In genomic region chr8:36394487-36394886, GRCm38 (mm10) we compare ENCODE assay signal across 21 mouse cellular contexts.
DNase-seq lines count a peak whose midpoint lies in the region; ATAC-seq and TF ChIP-seq lines count a peak whose summit lies in the region.
"Had no signal": no experiment of that assay in that cellular context is flagged by ENCODE, and none has a peak within 500 bp of the region (broad histone marks: within the 10 kb centered on the region; RNA-seq: fewer than 3 reads in every experiment).

No protein-coding gene starts in this region.

- peak overlapping the region; percentile 9 to 21; a peak in 2 of 4 replicates for H3K27ac ChIP-seq in heart, embryonic 14.5 days (replicated peaks in 1 of 2; ENCODE audit: control insufficient read depth in 1 of 2, insufficient read depth in 1 of 2, low read depth in 2 of 2, low read length in 2 of 2)
- peak overlapping the region; percentile 5; the same call in 1 of the 2 replicates for H3K27ac ChIP-seq in lung, embryonic 15.5 days
- H3K27ac ChIP-seq in intestine, embryonic 16.5 days (ENCODE audit: low read length) = no peak overlapping the region
- H3K27ac ChIP-seq in intestine, postnatal 0 days (ENCODE audit: low read depth, low read length) = no peak overlapping the region
- H3K27ac ChIP-seq: hindbrain, postnatal 0 days; limb, embryonic 15.5 days; midbrain, embryonic 10.5 days; neural tube, embryonic 15.5 days had no signal

- WGBS in lung, adult 2 months = 59% methylated on average over 9 of the region's 9 CpGs
- 21% methylated on average over 9 of the region's 9 CpGs for WGBS in heart, embryonic 14.5 days
- 46% methylated on average over 9 of the region's 9 CpGs for WGBS in lung, embryonic 15.5 days
- 75% methylated on average over 9 of the region's 9 CpGs for WGBS in intestine, embryonic 16.5 days
- 74% methylated on average over 9 of the region's 9 CpGs for WGBS in intestine, postnatal 0 days

- no peak for TF ChIP-seq CTCF in lung, adult 2 months (IDR thresholded peaks at IDR 0.05; ENCODE audit: insufficient read depth, low read length)
- TF ChIP-seq CTCF in intestine, postnatal 0 days (IDR thresholded peaks at IDR 0.05; ENCODE audit: low read depth) = no peak

- H3K4me3 ChIP-seq in lung, adult 2 months (replicated peaks; ENCODE audit: extremely low read depth, low read depth, low read length) = no peak overlapping the region
- no peak overlapping the region for H3K4me3 ChIP-seq in heart, embryonic 14.5 days (ENCODE audit: control insufficient read depth in 1 of 2, insufficient read depth in 1 of 2, low read depth in 1 of 2, low read length in 2 of 2)
- H3K4me3 ChIP-seq in lung, embryonic 15.5 days = no peak overlapping the region
- no peak overlapping the region for H3K4me3 ChIP-seq in intestine, embryonic 16.5 days (ENCODE audit: low read length)
- no peak overlapping the region for H3K4me3 ChIP-seq in intestine, postnatal 0 days (ENCODE audit: low read depth, low read length)
- H3K4me3 ChIP-seq: limb, embryonic 15.5 days; midbrain, embryonic 10.5 days; neural tube, embryonic 15.5 days had no signal

- no peaks in the 10 kb centered on the region for H3K9me3 ChIP-seq in heart, embryonic 14.5 days (ENCODE audit: control insufficient read depth, low read length)
- H3K9me3 ChIP-seq in lung, embryonic 15.5 days = no peaks in the 10 kb centered on the region
- H3K9me3 ChIP-seq in intestine, embryonic 16.5 days (ENCODE audit: control insufficient read depth, low read length) = no peaks in the 10 kb centered on the region
- H3K9me3 ChIP-seq in intestine, postnatal 0 days (ENCODE audit: control insufficient read depth) = no peaks in the 10 kb centered on the region
- H3K9me3 ChIP-seq: limb, embryonic 15.5 days; midbrain, embryonic 10.5 days; neural tube, embryonic 15.5 days had no signal

- no peaks in the 10 kb centered on the region for H3K36me3 ChIP-seq in heart, embryonic 14.5 days (ENCODE audit: control insufficient read depth, insufficient read depth, low read length)
- no peaks in the 10 kb centered on the region for H3K36me3 ChIP-seq in lung, embryonic 15.5 days
- no peaks in the 10 kb centered on the region for H3K36me3 ChIP-seq in intestine, embryonic 16.5 days (ENCODE audit: control insufficient read depth, insufficient read depth, low read length)
- H3K36me3 ChIP-seq in intestine, postnatal 0 days (ENCODE audit: control insufficient read depth, insufficient read depth) = no peaks in the 10 kb centered on the region
- H3K36me3 ChIP-seq: limb, embryonic 15.5 days; midbrain, embryonic 10.5 days; neural tube, embryonic 15.5 days had no signal

- no peaks in the 10 kb centered on the region for H3K4me1 ChIP-seq in lung, adult 2 months (ENCODE audit: control insufficient read depth, insufficient read depth, low read length)
- H3K4me1 ChIP-seq in heart, embryonic 14.5 days (ENCODE audit: control insufficient read depth in 2 of 2, insufficient read depth in 2 of 2, low read length in 2 of 2) = peaks cover 9 to 13% of the 10 kb centered on the region in 2 experiments
- H3K4me1 ChIP-seq in lung, embryonic 15.5 days = no peaks in the 10 kb centered on the region
- no peaks in the 10 kb centered on the region for H3K4me1 ChIP-seq in intestine, embryonic 16.5 days (ENCODE audit: control insufficient read depth, insufficient read depth, low read length)
- H3K4me1 ChIP-seq in intestine, postnatal 0 days (replicated peaks; ENCODE audit: control insufficient read depth, insufficient read depth, low read length) = no peaks in the 10 kb centered on the region
- H3K4me1 ChIP-seq: limb, embryonic 15.5 days; midbrain, embryonic 10.5 days; neural tube, embryonic 15.5 days had no signal

- H3K9ac ChIP-seq in heart, embryonic 14.5 days (ENCODE audit: low read length) = no peak overlapping the region
- no peak overlapping the region for H3K9ac ChIP-seq in lung, embryonic 15.5 days
- no peak overlapping the region for H3K9ac ChIP-seq in intestine, embryonic 16.5 days (ENCODE audit: low read depth, low read length)
- no peak overlapping the region for H3K9ac ChIP-seq in intestine, postnatal 0 days (ENCODE audit: low read depth, low read length)
- H3K9ac ChIP-seq: limb, embryonic 15.5 days; neural tube, embryonic 15.5 days had no signal

- peak; percentile 72; the same call in 1 of the 2 replicates for ATAC-seq in heart, embryonic 14.5 days (ENCODE audit: insufficient number of reproducible peaks, insufficient read depth, low FRiP score, low read depth)
- peak; percentile 64 for ATAC-seq in lung, embryonic 15.5 days (ENCODE audit: borderline replicate concordance, extremely low read depth, low FRiP score, low TSS enrichment)
- no peak for ATAC-seq in intestine, embryonic 16.5 days
- no peak for ATAC-seq in intestine, postnatal 0 days
- ATAC-seq: forebrain, embryonic 14.5 days; hindbrain, postnatal 0 days had no signal

- no peaks in the 10 kb centered on the region for H3K27me3 ChIP-seq in heart, embryonic 14.5 days (ENCODE audit: control insufficient read depth, insufficient read depth, low read length)
- H3K27me3 ChIP-seq in lung, embryonic 15.5 days = no peaks in the 10 kb centered on the region
- H3K27me3 ChIP-seq in intestine, embryonic 16.5 days (replicated peaks; ENCODE audit: control insufficient read depth, insufficient read depth, low read length) = no peaks in the 10 kb centered on the region
- H3K27me3 ChIP-seq in intestine, postnatal 0 days (replicated peaks; ENCODE audit: control insufficient read depth, insufficient read depth, low read length) = no peaks in the 10 kb centered on the region
- H3K27me3 ChIP-seq: CH12.LX; limb, embryonic 15.5 days; neural tube, embryonic 15.5 days had no signal

- peak; percentile 5 to 7 for DNase-seq in lung, adult 18-20 months
- DNase-seq in lung, adult 2 months = no peak
- DNase-seq in c-Kit-positive CD71-negative TER-119-negative erythroid progenitor cells, embryonic 14.5 days (ENCODE audit: low read depth) = peak; percentile 0
- no peak for DNase-seq in gastrocnemius, postnatal 36 days
- DNase-seq: adrenal gland, adult 2 months; cerebellum, postnatal 14 days; kidney, adult 2 months; kidney, postnatal 14 days; layer of hippocampus, adult 9-11 months; right cerebral cortex, adult 18-20 months; thymus, adult 18-20 months had no signal

- intact Hi-C loops in gastrocnemius, postnatal 36 days (cut with DNase I) = no loop called here

- TF ChIP-seq POLR2A in lung, adult 2 months (IDR thresholded peaks at IDR 0.05; ENCODE audit: borderline replicate concordance, extremely low read depth, low read depth, low read length) = no peak

- peak overlapping the region; percentile 29 for H3K4me2 ChIP-seq in heart, embryonic 14.5 days (ENCODE audit: low read length)
- no peak overlapping the region for H3K4me2 ChIP-seq in lung, embryonic 15.5 days
- no peak overlapping the region for H3K4me2 ChIP-seq in intestine, embryonic 16.5 days (ENCODE audit: low read depth, low read length)
- no peak overlapping the region for H3K4me2 ChIP-seq in intestine, postnatal 0 days (replicated peaks; ENCODE audit: low read depth)
- H3K4me2 ChIP-seq: limb, embryonic 15.5 days; neural tube, embryonic 15.5 days had no signal

Comparison
In these comparisons a context has a peak if more than half of its experiments do, and no peak if none do; other contexts are left out.
1. DNase-seq: peak in lung, adult 18-20 months (2 of 2) and c-Kit-positive CD71-negative TER-119-negative erythroid progenitor cells, embryonic 14.5 days (single experiment); none in lung, adult 2 months (single experiment) and gastrocnemius, postnatal 36 days (0 of 2).
2. ATAC-seq: peak in heart, embryonic 14.5 days (single experiment) and lung, embryonic 15.5 days (single experiment); none in intestine, embryonic 16.5 days (single experiment) and intestine, postnatal 0 days (single experiment).
3. H3K27ac ChIP-seq: peak in heart, embryonic 14.5 days (2 of 2) and lung, embryonic 15.5 days (single experiment); none in intestine, embryonic 16.5 days (single experiment) and intestine, postnatal 0 days (single experiment).